Mouse (Mus musculus): ENCODE data around the gene Arnt2. TPM values are rescaled to one million over a fixed set of nuclear protein-coding genes. Genes with fewer than 3 reads are reported as not detected.

Arnt2 gene
- 15.3 and 16.4 TPM in 2 replicates for polyA plus RNA-seq (2012; rRNA removed)

- peak within 1 kb of the TSS; percentile 56 for H3K4me3 ChIP-seq (ENCODE audit: insufficient read depth, low read depth, low read length)
- H3K27me3 ChIP-seq (replicated peaks; ENCODE audit: control insufficient read depth, insufficient read depth, low read length), result no peaks in the 10 kb centered on the region
- DNase-seq, result peak; percentile 50
- H3K27ac ChIP-seq (ENCODE audit: insufficient read depth, low read depth, low read length), result peak within 1 kb of the TSS; percentile 64
- H3K4me1 ChIP-seq (ENCODE audit: control insufficient read depth, insufficient read depth, low read length), result peaks cover 4% of the 10 kb centered on the region; the same call in 1 of the 2 replicates
- TF ChIP-seq POLR2A (IDR thresholded peaks at IDR 0.05; ENCODE audit: low read depth, low read length) (no peak), CTCF (conservative IDR thresholded peaks at IDR 0.05; ENCODE audit: insufficient read depth, insufficient read length, low read depth, low read length) (no peak)
- no peaks in the 10 kb centered on the region for H3K36me3 ChIP-seq (ENCODE audit: control insufficient read depth, insufficient read depth, low read length)
- WGBS, result 1% methylated on average over 68 of the region's 69 CpGs
These were observed at the start of gene Arnt2 for GRCm38 (mm10) chr7:84409896-84410521. Gene Arnt2, minus strand, starts transcription at chr7:84410176.

GRCm38 (mm10) chr7:84451681-84452080 is 41.7 kb upstream of the Arnt2 start:
- DNase-seq, result no peak
- Histone ChIP-seq H3K4me3 (ENCODE audit: insufficient read depth, low read depth, low read length) (no peak overlapping the region), H3K36me3 (ENCODE audit: control insufficient read depth, insufficient read depth, low read length) (no peaks in the 10 kb centered on the region), H3K4me1 (ENCODE audit: control insufficient read depth, insufficient read depth, low read length) (no peaks in the 10 kb centered on the region), H3K27me3 (replicated peaks; ENCODE audit: control insufficient read depth, insufficient read depth, low read length) (no peaks in the 10 kb centered on the region), H3K27ac (ENCODE audit: insufficient read depth, low read depth, low read length) (no peak overlapping the region)
- TF ChIP-seq CTCF (conservative IDR thresholded peaks at IDR 0.05; ENCODE audit: insufficient read depth, insufficient read length, low read depth, low read length), result no peak
- TF ChIP-seq POLR2A (IDR thresholded peaks at IDR 0.05; ENCODE audit: low read depth, low read length), result no peak

DNA sequence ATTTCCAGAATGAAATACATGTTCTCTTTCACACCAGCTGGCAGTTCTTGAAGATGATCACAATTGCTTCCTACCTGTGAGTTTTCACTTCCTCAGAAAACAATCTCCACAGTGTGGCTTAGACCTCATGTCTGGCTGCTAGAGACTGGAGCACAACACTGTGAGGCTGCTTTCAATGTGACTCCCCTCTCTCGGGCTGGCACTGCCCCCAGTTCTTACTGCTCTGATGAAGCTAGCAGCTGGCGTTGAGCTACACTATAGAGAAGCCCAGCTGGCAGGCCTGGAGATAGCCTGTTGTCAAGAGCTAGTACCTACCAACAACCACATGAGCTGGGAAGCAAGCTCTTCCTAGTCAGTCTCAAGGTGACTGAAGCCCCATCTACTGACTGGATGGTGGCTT is 39.1 kb upstream of the Arnt2 start:
- no peaks in the 10 kb centered on the region for H3K4me1 ChIP-seq (ENCODE audit: control insufficient read depth, insufficient read depth, low read length)
- no peak for DNase-seq
- H3K27me3 ChIP-seq (replicated peaks; ENCODE audit: control insufficient read depth, insufficient read depth, low read length), result no peaks in the 10 kb centered on the region
- TF ChIP-seq CTCF (conservative IDR thresholded peaks at IDR 0.05; ENCODE audit: insufficient read depth, insufficient read length, low read depth, low read length) (no peak), POLR2A (IDR thresholded peaks at IDR 0.05; ENCODE audit: low read depth, low read length) (no peak)
- no peak overlapping the region for H3K4me3 ChIP-seq (ENCODE audit: insufficient read depth, low read depth, low read length)
- no peak overlapping the region for H3K27ac ChIP-seq (ENCODE audit: insufficient read depth, low read depth, low read length)
- no peaks in the 10 kb centered on the region for H3K36me3 ChIP-seq (ENCODE audit: control insufficient read depth, insufficient read depth, low read length)
- WGBS, result 70% methylated on average over 2 of the region's 2 CpGs

- DNase-seq, result no peak
- H3K27me3 ChIP-seq (replicated peaks; ENCODE audit: control insufficient read depth, insufficient read depth, low read length), result no peaks in the 10 kb centered on the region
- no peaks in the 10 kb centered on the region for H3K36me3 ChIP-seq (ENCODE audit: control insufficient read depth, insufficient read depth, low read length)
- TF ChIP-seq CTCF (conservative IDR thresholded peaks at IDR 0.05; ENCODE audit: insufficient read depth, insufficient read length, low read depth, low read length), result no peak
- TF ChIP-seq POLR2A (IDR thresholded peaks at IDR 0.05; ENCODE audit: low read depth, low read length), result no peak
- no peak overlapping the region for H3K4me3 ChIP-seq (ENCODE audit: insufficient read depth, low read depth, low read length)
- H3K27ac ChIP-seq (ENCODE audit: insufficient read depth, low read depth, low read length), result no peak overlapping the region
- no peaks in the 10 kb centered on the region for H3K4me1 ChIP-seq (ENCODE audit: control insufficient read depth, insufficient read depth, low read length)
These were observed 38.5 kb upstream of the Arnt2 start for GRCm38 (mm10) chr7:84448512-84448911.

GRCm38 (mm10) chr7:84447740-84448435 is 37.9 kb upstream of the Arnt2 start:
- Histone ChIP-seq H3K36me3 (ENCODE audit: control insufficient read depth, insufficient read depth, low read length) (no peaks in the 10 kb centered on the region), H3K4me1 (ENCODE audit: control insufficient read depth, insufficient read depth, low read length) (no peaks in the 10 kb centered on the region), H3K4me3 (ENCODE audit: insufficient read depth, low read depth, low read length) (no peak overlapping the region), H3K27me3 (replicated peaks; ENCODE audit: control insufficient read depth, insufficient read depth, low read length) (no peaks in the 10 kb centered on the region), H3K27ac (ENCODE audit: insufficient read depth, low read depth, low read length) (no peak overlapping the region)
- DNase-seq, result no peak
- TF ChIP-seq POLR2A (IDR thresholded peaks at IDR 0.05; ENCODE audit: low read depth, low read length) (no peak), CTCF (conservative IDR thresholded peaks at IDR 0.05; ENCODE audit: insufficient read depth, insufficient read length, low read depth, low read length) (no peak)
- WGBS, result 85% methylated on average over 5 of the region's 5 CpGs

- H3K27me3 ChIP-seq (replicated peaks; ENCODE audit: control insufficient read depth, insufficient read depth, low read length), result no peaks in the 10 kb centered on the region
- H3K4me3 ChIP-seq (ENCODE audit: insufficient read depth, low read depth, low read length), result no peak overlapping the region
- H3K36me3 ChIP-seq (ENCODE audit: control insufficient read depth, insufficient read depth, low read length), result no peaks in the 10 kb centered on the region
- WGBS, result 26% methylated on average over 4 of the region's 4 CpGs
- peak; percentile 73 for DNase-seq
- no peak overlapping the region for H3K27ac ChIP-seq (ENCODE audit: insufficient read depth, low read depth, low read length)
- H3K4me1 ChIP-seq (ENCODE audit: control insufficient read depth, insufficient read depth, low read length), result no peaks in the 10 kb centered on the region
- TF ChIP-seq CTCF (conservative IDR thresholded peaks at IDR 0.05; ENCODE audit: insufficient read depth, insufficient read length, low read depth, low read length) (peak; percentile 93), POLR2A (IDR thresholded peaks at IDR 0.05; ENCODE audit: low read depth, low read length) (no peak)
These were observed 37.1 kb upstream of the Arnt2 start for GRCm38 (mm10) chr7:84447060-84447459.

DNA sequence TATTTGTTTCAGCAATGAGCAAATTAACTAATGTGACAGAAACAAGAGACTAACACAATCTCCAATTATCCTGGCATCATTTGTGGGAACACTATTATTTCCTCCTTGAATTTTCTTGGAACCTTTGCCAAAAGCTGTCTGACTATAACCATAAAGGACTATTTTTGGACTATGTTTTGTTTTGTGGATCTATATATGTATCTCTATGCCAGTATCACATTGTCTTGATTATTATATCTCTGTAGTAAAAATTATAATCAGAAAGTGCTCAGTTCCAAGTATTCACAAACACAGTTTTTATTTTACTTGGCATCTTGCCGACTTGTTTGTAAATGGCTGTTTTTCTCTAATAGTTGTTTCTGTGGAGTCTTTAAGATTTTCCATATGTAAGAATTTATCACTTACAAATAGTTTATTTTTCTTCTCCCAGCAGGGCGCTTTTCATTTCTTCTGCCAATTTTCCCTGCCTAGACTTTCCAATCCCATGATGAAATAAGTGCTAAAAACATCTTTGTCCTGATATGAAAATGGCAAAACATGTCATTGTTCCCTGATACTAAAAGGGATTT is 32.5 kb upstream of the Arnt2 start:
- 92% methylated on average over 2 of the region's 2 CpGs for WGBS
- TF ChIP-seq POLR2A (IDR thresholded peaks at IDR 0.05; ENCODE audit: low read depth, low read length), result no peak
- TF ChIP-seq CTCF (conservative IDR thresholded peaks at IDR 0.05; ENCODE audit: insufficient read depth, insufficient read length, low read depth, low read length), result no peak
- no peak overlapping the region for H3K4me3 ChIP-seq (ENCODE audit: insufficient read depth, low read depth, low read length)

More for the DNA sequence above, 32.5 kb upstream of the Arnt2 start:
- Histone ChIP-seq H3K27ac (ENCODE audit: insufficient read depth, low read depth, low read length) (no peak overlapping the region), H3K4me1 (ENCODE audit: control insufficient read depth, insufficient read depth, low read length) (no peaks in the 10 kb centered on the region), H3K27me3 (replicated peaks; ENCODE audit: control insufficient read depth, insufficient read depth, low read length) (no peaks in the 10 kb centered on the region), H3K36me3 (ENCODE audit: control insufficient read depth, insufficient read depth, low read length) (no peaks in the 10 kb centered on the region)
- no peak for DNase-seq
